Mouse (Mus musculus): ENCODE data around the gene Ndufa6. TPM values are rescaled to one million over a fixed set of nuclear protein-coding genes. Genes with fewer than 3 reads are reported as not detected.
A peak's percentile ranks its signal among the peaks of the same experiment; 100 is the strongest.
"Not testable (repeated sequence)": the region's sequence is repeated elsewhere in the genome, so short reads cannot be mapped to it uniquely, and the experiment has no call there.

Ndufa6 gene
- polyA plus RNA-seq, 1 experiment from 2014 or later: 256 TPM

DNA sequence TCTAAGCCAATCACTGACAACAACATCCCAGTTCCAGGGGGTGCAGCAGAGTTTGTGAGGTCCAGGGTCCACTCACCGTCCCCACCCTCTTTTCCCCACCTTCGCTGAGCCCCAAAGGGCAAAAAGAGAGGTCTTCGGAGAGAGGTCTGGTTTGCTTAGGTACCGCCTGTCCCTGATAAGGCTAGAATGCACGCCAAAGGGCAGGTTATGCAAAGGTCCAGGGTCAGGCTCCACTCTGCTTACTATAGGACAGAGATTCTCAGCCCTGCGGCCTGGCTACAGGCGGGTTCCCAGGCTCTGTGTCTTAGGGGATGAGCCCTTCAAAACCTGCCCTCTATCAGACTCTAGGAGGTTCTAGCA is 25.4 kb upstream of the Ndufa6 start:
- peaks cover 40% of the 10 kb centered on the region for H3K4me1 ChIP-seq
- peak overlapping the region; percentile 78 for H3K27ac ChIP-seq (replicated peaks)
- 13% methylated on average over 7 of the region's 7 CpGs for WGBS
- H3K27me3 ChIP-seq (replicated peaks; ENCODE audit: low read depth, poor library complexity, severe bottlenecking): peaks cover 8% of the 10 kb centered on the region; the same call in 1 of the 2 replicates
- DNase-seq (ENCODE audit: low spot score): no peak
- H3K36me3 ChIP-seq (replicated peaks): no peaks in the 10 kb centered on the region
- H3K4me3 ChIP-seq: peak overlapping the region; percentile 61
- no peaks in the 10 kb centered on the region for H3K9me3 ChIP-seq

DNA sequence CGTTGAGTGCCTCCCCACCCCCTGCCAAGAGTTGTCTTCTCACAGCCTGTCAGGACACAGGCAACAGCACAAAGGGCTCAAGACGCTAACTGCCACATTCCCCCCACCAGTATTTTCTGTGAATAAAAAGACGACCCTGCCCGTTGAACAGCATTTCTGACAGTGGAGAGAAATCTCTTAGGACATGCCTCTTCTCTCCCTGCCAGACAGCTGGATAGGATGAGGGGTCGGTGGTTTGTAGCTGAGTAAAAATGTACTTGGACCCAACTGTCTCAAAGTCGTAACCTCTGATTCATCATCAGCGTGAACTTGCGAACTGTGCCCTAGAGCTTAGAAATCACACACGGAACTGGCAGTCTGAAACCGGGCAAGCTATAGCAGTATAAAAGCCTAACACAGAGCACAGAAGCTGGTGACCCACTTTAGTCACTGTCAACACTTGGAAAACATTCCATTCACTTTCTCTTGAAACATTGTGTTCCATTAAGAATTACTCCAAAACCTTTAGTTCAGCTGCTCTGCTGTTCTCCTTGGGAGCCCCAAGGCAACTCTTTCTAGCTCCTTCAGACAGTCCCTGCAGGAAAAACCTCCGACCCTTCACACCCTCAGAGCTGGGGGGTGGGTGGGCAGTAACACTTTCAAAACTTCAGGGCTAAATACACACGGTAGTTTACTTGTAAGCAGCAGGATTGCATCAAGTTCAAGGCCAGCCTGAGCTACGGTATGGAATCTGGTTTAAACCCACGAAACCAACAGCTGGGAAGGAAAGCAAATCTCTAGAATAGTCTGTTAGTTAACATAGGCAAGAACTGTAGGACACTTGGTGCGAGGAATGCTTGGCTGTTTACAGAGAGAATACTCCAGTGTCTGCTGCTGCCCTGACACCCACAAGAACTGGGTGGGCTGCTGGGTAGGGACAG is 24.4 kb upstream of the Ndufa6 start:
- peaks cover 8% of the 10 kb centered on the region; the same call in 1 of the 2 replicates for H3K27me3 ChIP-seq (replicated peaks; ENCODE audit: low read depth, poor library complexity, severe bottlenecking)
- WGBS: 60% methylated on average over 15 of the region's 15 CpGs
- peaks cover 47% of the 10 kb centered on the region for H3K4me1 ChIP-seq
- no peaks in the 10 kb centered on the region for H3K36me3 ChIP-seq (replicated peaks)
- no peak for DNase-seq (ENCODE audit: low spot score)
- H3K9me3 ChIP-seq: no peaks in the 10 kb centered on the region
- H3K27ac ChIP-seq (replicated peaks): no peak overlapping the region
- no peak overlapping the region for H3K4me3 ChIP-seq

DNA sequence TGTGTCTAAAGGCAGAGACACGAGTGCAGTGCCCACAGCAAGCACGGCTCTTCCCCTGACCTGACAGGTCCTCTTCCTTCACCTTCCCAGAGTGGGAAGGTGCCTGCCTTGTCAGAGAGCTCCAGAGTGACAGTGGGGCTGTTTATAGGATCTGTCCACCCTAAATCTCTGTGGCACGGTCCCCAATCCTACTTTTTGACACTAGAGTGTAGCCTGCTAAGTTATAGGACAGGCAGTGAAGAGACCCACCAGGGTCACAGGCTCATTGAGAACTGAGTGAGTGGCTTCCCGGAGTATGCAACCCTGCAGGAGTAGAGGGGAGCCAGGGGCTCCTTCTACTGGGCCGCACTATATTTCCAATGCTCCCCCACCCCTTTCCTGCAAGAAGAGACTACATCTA is 23.6 kb upstream of the Ndufa6 start:
- no peak for DNase-seq (ENCODE audit: low spot score)
- H3K27ac ChIP-seq (replicated peaks): no peak overlapping the region; the same call in 1 of the 2 replicates
- H3K36me3 ChIP-seq (replicated peaks): no peaks in the 10 kb centered on the region
- 79% methylated on average over 5 of the region's 5 CpGs for WGBS
- H3K9me3 ChIP-seq: no peaks in the 10 kb centered on the region
- H3K4me1 ChIP-seq: peaks cover 52% of the 10 kb centered on the region
- peaks cover 8% of the 10 kb centered on the region; the same call in 1 of the 2 replicates for H3K27me3 ChIP-seq (replicated peaks; ENCODE audit: low read depth, poor library complexity, severe bottlenecking)
- no peak overlapping the region for H3K4me3 ChIP-seq

DNA sequence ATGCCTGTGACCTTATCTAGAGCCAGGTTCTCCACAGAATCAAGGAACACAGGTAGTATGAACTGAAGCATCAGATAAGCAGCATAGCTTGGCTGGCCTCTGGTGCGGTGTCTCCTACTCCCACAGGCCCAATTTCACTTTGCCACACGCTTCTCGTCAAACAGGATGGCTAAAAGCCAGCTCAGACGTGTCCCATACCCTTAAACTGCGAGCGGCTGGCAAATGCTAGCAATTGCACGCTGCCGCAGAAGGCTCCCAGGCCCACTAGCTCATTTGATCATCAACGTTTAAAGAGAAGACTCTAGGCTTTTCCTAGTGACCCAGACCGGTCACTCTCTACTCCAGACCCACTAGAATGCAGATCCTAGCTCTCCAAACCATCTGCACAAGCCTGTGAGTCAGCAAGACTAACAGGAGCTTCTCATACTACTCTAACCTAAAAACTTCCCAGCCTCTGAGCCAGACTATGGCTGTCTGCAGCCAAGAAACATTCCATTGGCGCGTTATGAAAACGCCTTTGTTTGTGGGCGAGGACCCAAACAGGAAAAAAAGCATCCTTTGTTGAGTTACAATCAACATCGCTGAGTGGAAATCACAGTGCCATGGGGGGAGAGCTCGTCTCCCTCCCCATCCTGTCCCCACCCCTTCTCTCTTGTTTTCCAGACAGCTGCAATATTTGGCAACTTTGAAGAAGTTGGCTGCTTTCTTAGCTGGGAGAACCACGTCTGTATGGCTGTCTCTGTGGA is 22.4 kb upstream of the Ndufa6 start:
- no peak overlapping the region for H3K4me3 ChIP-seq
- no peaks in the 10 kb centered on the region for H3K9me3 ChIP-seq
- H3K36me3 ChIP-seq (replicated peaks): no peaks in the 10 kb centered on the region
- peaks cover 52% of the 10 kb centered on the region for H3K4me1 ChIP-seq
- H3K27me3 ChIP-seq (replicated peaks; ENCODE audit: low read depth, poor library complexity, severe bottlenecking): peaks cover 8% of the 10 kb centered on the region; the same call in 1 of the 2 replicates
- WGBS: 63% methylated on average over 17 of the region's 17 CpGs
- peak overlapping the region; percentile 15 for H3K27ac ChIP-seq (replicated peaks)
- DNase-seq (ENCODE audit: low spot score): no peak

DNA sequence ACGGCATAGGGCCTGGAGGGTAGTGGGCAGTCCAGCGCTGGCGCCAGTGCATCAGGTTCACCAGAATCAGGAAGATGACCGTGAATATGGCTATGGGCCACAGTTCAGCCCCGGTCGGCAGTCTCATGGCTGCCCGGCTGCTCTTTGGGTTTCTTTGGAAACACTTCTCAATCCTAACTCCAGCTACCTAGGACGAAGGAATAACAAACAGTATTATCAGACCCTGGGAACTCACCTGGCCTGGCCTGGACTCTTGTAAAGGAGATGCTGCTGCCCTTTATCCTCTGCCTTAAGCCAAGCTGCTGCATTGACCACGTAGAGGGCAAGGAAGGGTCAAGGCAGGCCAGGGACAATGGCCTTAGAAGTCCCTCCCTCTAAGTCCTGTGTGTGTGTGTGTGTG is 21.7 kb upstream of the Ndufa6 start:
- H3K4me3 ChIP-seq: no peak overlapping the region
- 84% methylated on average over 9 of the region's 9 CpGs for WGBS
- no peaks in the 10 kb centered on the region for H3K9me3 ChIP-seq
- peaks cover 49% of the 10 kb centered on the region for H3K4me1 ChIP-seq
- peaks cover 8% of the 10 kb centered on the region; the same call in 1 of the 2 replicates for H3K27me3 ChIP-seq (replicated peaks; ENCODE audit: low read depth, poor library complexity, severe bottlenecking)
- H3K27ac ChIP-seq (replicated peaks): 0 out of 2 replicates have a peak overlapping the region, but pooled peaks have one; percentile 15
- no peaks in the 10 kb centered on the region for H3K36me3 ChIP-seq (replicated peaks)
- no peak for DNase-seq (ENCODE audit: low spot score)

DNA sequence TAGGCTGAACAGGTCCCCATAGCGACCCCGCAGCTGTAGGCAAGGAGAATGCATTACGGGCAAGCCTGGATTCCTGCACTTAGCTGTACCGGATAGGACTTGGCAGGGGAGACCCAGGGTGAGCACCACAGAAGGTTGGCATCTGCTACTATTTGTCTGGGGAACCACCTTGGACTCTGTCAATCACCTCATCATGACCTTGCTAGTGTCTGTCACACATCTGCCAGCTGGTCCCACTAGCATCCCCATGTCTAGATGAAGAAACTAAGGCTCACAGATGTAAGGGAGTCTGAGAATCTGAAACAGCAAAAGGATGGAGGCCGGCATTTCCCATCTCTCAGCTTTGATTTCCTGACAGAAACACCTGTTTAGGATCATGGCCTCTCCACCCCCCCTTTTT is 20.3 kb upstream of the Ndufa6 start:
- H3K36me3 ChIP-seq (replicated peaks): no peaks in the 10 kb centered on the region
- H3K4me1 ChIP-seq: peaks cover 35% of the 10 kb centered on the region
- peaks cover 8% of the 10 kb centered on the region; the same call in 1 of the 2 replicates for H3K27me3 ChIP-seq (replicated peaks; ENCODE audit: low read depth, poor library complexity, severe bottlenecking)
- H3K4me3 ChIP-seq: no peak overlapping the region
- no peak for DNase-seq (ENCODE audit: low spot score)
- no peaks in the 10 kb centered on the region for H3K9me3 ChIP-seq
- 86% methylated on average over 5 of the region's 5 CpGs for WGBS
- H3K27ac ChIP-seq (replicated peaks): no peak overlapping the region

DNA sequence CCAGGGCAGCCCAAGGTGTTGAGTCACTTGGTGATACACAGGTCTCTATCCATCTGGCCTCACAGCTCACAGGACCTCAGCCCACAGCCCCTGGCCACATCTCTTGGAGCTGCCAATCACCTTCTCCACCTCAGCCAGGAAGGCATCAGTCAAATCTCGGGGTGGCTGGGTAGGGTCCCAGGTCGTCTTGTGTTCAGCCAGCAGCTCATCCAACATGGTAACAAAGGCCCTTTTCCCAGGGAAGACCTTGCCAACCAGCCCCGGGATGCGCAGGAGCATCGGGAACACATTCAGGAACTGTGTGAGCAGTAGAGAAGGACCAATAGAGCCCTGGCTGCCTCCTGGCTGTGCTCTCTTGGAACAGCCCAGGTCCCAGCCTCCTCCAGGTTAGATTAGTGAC is 18.9 kb upstream of the Ndufa6 start:
- Histone ChIP-seq H3K4me3 (no peak overlapping the region), H3K27me3 (replicated peaks; ENCODE audit: low read depth, poor library complexity, severe bottlenecking) (0 out of 2 replicates have a peak, but pooled peaks cover 6% of the 10 kb centered on the region), H3K9me3 (no peaks in the 10 kb centered on the region), H3K27ac (replicated peaks) (no peak overlapping the region), H3K36me3 (replicated peaks) (no peaks in the 10 kb centered on the region), H3K4me1 (peaks cover 22% of the 10 kb centered on the region; the same call in 1 of the 2 replicates)
- 90% methylated on average over 5 of the region's 5 CpGs for WGBS
- DNase-seq (ENCODE audit: low spot score): no peak

DNA sequence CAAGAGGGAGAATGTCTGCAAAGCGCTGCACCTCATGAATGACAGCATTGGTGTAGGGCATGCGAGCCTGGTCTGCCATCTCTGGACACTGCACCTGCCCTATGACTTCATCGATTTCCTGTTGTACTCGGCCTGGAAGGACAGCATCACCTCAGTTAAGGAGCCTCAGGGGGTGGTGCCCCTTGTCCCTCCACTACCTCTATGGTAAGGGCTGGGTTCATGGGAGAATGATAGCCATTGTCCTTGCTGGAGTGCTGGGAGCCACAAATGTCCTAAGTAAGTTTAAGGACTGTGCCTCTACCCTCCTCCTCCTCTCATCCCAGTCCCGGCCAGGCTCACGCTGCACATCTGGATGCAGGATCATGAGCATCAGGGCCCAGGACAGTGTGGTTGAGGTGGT is 18.3 kb upstream of the Ndufa6 start:
- H3K9me3 ChIP-seq: no peaks in the 10 kb centered on the region
- no peak for DNase-seq (ENCODE audit: low spot score)
- H3K4me1 ChIP-seq: peaks cover 18% of the 10 kb centered on the region; the same call in 1 of the 2 replicates
- H3K4me3 ChIP-seq: no peak overlapping the region
- H3K27me3 ChIP-seq (replicated peaks; ENCODE audit: low read depth, poor library complexity, severe bottlenecking): 0 out of 2 replicates have a peak, but pooled peaks cover under 1% of the 10 kb centered on the region
- no peaks in the 10 kb centered on the region for H3K36me3 ChIP-seq (replicated peaks)
- 84% methylated on average over 6 of the region's 6 CpGs for WGBS
- H3K27ac ChIP-seq (replicated peaks): no peak overlapping the region

DNA sequence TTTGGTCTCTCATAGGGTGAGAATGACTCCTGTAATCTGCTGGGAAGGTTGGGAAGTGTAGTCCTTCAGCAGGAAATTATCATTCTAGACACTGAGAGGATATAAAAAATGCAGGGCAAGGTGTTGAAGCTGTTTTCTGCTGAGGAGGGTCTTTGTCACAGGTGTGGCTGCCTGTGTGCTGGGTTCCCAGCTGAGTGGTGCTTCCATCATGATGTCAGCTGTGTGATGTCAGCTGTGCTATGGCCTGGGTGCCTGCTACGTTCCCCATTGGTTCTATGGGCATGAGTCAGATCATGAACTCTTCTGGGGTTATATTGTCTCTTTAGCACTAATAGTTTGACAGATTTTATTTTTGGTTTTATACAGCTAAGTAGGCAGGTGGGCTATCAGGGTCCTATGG is 14.7 kb upstream of the Ndufa6 start:
- Histone ChIP-seq H3K27ac (replicated peaks) (no peak overlapping the region), H3K36me3 (replicated peaks) (no peaks in the 10 kb centered on the region), H3K4me3 (no peak overlapping the region), H3K27me3 (replicated peaks; ENCODE audit: low read depth, poor library complexity, severe bottlenecking) (no peaks in the 10 kb centered on the region), H3K4me1 (peaks cover 6% of the 10 kb centered on the region; the same call in 1 of the 2 replicates), H3K9me3 (no peaks in the 10 kb centered on the region)
- DNase-seq (ENCODE audit: low spot score): no peak
- 79% methylated on average over 1 of the region's 1 CpGs for WGBS

DNA sequence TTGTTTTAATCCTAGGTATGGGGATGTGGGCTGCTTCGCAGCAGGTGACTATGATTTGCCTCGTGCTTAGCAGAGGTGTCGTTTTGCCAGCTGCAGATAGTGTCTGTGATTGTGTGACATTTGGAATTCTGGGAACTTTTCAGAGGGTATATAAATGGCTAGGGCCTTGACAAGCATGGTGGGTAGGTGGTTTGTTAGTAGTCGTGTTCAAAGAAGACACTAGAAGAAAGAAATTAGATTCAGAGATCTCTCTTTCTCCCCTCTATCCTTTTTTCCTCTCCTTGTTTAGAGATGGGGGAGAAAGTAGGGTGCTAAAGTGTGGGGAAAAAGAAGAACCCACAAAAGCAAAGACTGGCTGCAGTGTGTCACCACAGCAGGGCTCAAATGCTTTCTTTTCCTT is 14.0 kb upstream of the Ndufa6 start:
- DNase-seq (ENCODE audit: low spot score): no peak
- 88% methylated on average over 4 of the region's 4 CpGs for WGBS
- no peaks in the 10 kb centered on the region for H3K27me3 ChIP-seq (replicated peaks; ENCODE audit: low read depth, poor library complexity, severe bottlenecking)

DNA sequence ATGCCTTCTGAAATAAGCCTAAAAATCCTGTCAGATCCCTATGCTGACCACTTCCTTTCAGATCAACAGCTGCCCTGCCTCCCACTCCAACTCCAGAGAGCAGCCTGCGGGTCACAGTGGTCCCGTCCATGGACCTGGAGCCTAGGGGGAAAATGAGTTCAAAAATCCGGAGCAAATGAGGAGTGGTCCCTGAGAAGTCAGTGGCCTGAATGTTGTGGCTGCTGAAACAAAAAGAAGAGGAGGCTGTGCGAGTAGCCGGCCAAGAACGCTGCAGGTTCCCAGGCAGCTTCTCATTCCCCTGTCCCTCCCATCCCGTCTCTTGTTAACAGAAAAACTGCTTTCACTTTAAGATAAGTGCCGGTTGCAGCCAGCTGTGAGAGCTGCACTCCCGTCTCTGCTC is 10.4 kb upstream of the Ndufa6 start:
- H3K4me3 ChIP-seq; H3K27me3 ChIP-seq (replicated peaks; ENCODE audit: low read depth, poor library complexity, severe bottlenecking); H3K36me3 ChIP-seq (replicated peaks); DNase-seq (ENCODE audit: low spot score); H3K9me3 ChIP-seq; H3K4me1 ChIP-seq; H3K27ac ChIP-seq (replicated peaks): not testable (repeated sequence)
- WGBS: 9% methylated on average over 6 of the region's 9 CpGs

More for the DNA sequence above, 14.0 kb upstream of the Ndufa6 start:
- H3K4me1 ChIP-seq: peaks cover 1% of the 10 kb centered on the region; the same call in 1 of the 2 replicates
- no peaks in the 10 kb centered on the region for H3K36me3 ChIP-seq (replicated peaks)
- no peak overlapping the region for H3K27ac ChIP-seq (replicated peaks)
- H3K9me3 ChIP-seq: no peaks in the 10 kb centered on the region
- H3K4me3 ChIP-seq: no peak overlapping the region

DNA sequence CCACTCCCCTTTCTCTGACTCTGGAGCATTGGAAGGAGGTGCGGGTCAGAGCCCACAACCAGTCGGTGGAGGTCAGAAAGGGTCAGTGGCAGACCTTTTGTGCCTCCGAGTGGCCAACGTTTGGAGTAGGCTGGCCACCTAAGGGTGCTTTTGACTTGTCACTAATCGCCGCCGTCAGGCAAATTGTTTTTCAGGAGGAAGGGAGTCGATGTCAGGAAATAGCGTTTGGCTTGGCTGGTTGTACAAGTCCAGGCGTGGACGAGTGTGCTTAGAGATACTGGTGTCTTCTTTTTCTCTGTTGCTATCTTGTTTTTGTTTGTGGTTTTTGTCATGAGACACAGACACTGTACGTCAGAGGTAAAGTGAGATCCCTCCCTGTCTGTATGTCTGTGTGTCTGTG is 9.7 kb upstream of the Ndufa6 start:
- not testable (repeated sequence) for H3K4me3 ChIP-seq; H3K27me3 ChIP-seq (replicated peaks; ENCODE audit: low read depth, poor library complexity, severe bottlenecking); H3K27ac ChIP-seq (replicated peaks); DNase-seq (ENCODE audit: low spot score); H3K4me1 ChIP-seq; H3K9me3 ChIP-seq; H3K36me3 ChIP-seq (replicated peaks)
- 80% methylated on average over 11 of the region's 12 CpGs for WGBS

Data from embryonic facial prominence, embryonic 10.5 days (tissue).